Mouse (Mus musculus) midbrain, embryonic 15.5 days (tissue): ENCODE data around the gene Olfr918. TPM values are rescaled to one million over a fixed set of nuclear protein-coding genes. Genes with fewer than 3 reads are reported as not detected.

ENCODE experiments used
- ATAC-seq: fragments of 200-750 bp; cut with Nextera tagmentation; replicated peaks from 2 replicates; pipeline ENCODE4 v1.8.0; 2017; ENCODE audit warnings: moderate TSS enrichment
- H3K27ac ChIP-seq: fragments of 300-500 bp; sonication (generic); 2 replicates; pipeline ENCODE4 v1.5.1; 2015; ENCODE audit warnings: mild to moderate bottlenecking, inconsistent platforms
- H3K27me3 ChIP-seq: fragments of 300-500 bp; sonication (generic); replicated peaks from 2 replicates; pipeline ENCODE4 v1.6.1; 2015; ENCODE audit warnings: inconsistent platforms
- H3K36me3 ChIP-seq: fragments of 300-500 bp; sonication (generic); replicated peaks from 2 replicates; pipeline ENCODE4 v1.6.1; 2015; ENCODE audit warnings: inconsistent platforms
- H3K4me1 ChIP-seq: fragments of 300-500 bp; sonication (generic); 2 replicates; pipeline ENCODE4 v1.6.1; 2015; ENCODE audit warnings: inconsistent platforms
- H3K4me2 ChIP-seq: fragments of 300-500 bp; sonication (generic); 2 replicates; pipeline ENCODE4 v1.6.1; 2015; ENCODE audit warnings: inconsistent platforms, mild to moderate bottlenecking, moderate library complexity
- H3K4me3 ChIP-seq: fragments of 300-500 bp; sonication (generic); 2 replicates; pipeline ENCODE4 v1.5.1; 2015; ENCODE audit warnings: mild to moderate bottlenecking, inconsistent platforms
- H3K9ac ChIP-seq: fragments of 300-500 bp; sonication (generic); 2 replicates; pipeline ENCODE4 v1.6.1; 2015; ENCODE audit warnings: mild to moderate bottlenecking, inconsistent platforms
- H3K9me3 ChIP-seq: fragments of 300-500 bp; sonication (generic); 2 replicates; pipeline ENCODE4 v1.6.1; 2016; ENCODE audit warnings: inconsistent platforms
- WGBS: fragments of 180-500 bp; shearing (Covaris S2); methylation state at CpG from one replicate; pipeline ENCODE4 v1.1.7; 2015; ENCODE audit warnings: mixed read lengths; 5-methylcytosine and 5-hydroxymethylcytosine counted together
- polyA plus RNA-seq: library from polyadenylated mRNA; unstranded; fragments of >200 nt; fragmentation: Nextera tagmentation; extraction: Ambion mirVana; gene quantifications from 2 replicates; pipeline ENCODE4 v1.2.1, GENCODE M21; 2015

Gene Olfr918
- polyA plus RNA-seq = not detected in 2 replicates

- H3K9me3 ChIP-seq = no peaks in the 10 kb centered on the region
- no peaks in the 10 kb centered on the region for H3K27me3 ChIP-seq
- no peak within 1 kb of the TSS for H3K27ac ChIP-seq
- no peak for ATAC-seq
- H3K4me2 ChIP-seq = no peak within 1 kb of the TSS
- H3K9ac ChIP-seq = no peak within 1 kb of the TSS
- H3K4me1 ChIP-seq = no peaks in the 10 kb centered on the region
- H3K4me3 ChIP-seq = no peak within 1 kb of the TSS
- no peaks in the 10 kb centered on the region for H3K36me3 ChIP-seq
- 83% methylated on average over 2 of the region's 2 CpGs for WGBS
Observed at GRCm38 (mm10) chr9:38674501-38674900, at the start of gene Olfr918. TSS of gene Olfr918 (minus strand) at chr9:38674601.

GRCm38 (mm10) chr9:38724044-38724443 lies 49.6 kb upstream of the Olfr918 start:
- Histone ChIP-seq H3K36me3 (no peaks in the 10 kb centered on the region), H3K4me3 (no peak overlapping the region), H3K9ac (no peak overlapping the region), H3K4me1 (no peaks in the 10 kb centered on the region), H3K27ac (no peak overlapping the region), H3K27me3 (no peaks in the 10 kb centered on the region), H3K9me3 (no peaks in the 10 kb centered on the region), H3K4me2 (no peak overlapping the region)
- 97% methylated on average over 1 of the region's 1 CpGs for WGBS
- no peak for ATAC-seq

GRCm38 (mm10) chr9:38718927-38719441 lies 44.6 kb upstream of the Olfr918 start:
- H3K4me1 ChIP-seq = no peaks in the 10 kb centered on the region
- peak overlapping the region; percentile 40 for H3K4me2 ChIP-seq
- H3K36me3 ChIP-seq = no peaks in the 10 kb centered on the region
- H3K9ac ChIP-seq = no peak overlapping the region
- no peak for ATAC-seq
- H3K4me3 ChIP-seq = peak overlapping the region; percentile 35
- H3K9me3 ChIP-seq = no peaks in the 10 kb centered on the region
- no peaks in the 10 kb centered on the region for H3K27me3 ChIP-seq
- no peak overlapping the region for H3K27ac ChIP-seq
- 2% methylated on average over 3 of the region's 3 CpGs for WGBS

- Histone ChIP-seq H3K4me3 (peak within 1 kb of the TSS; percentile 35), H3K27me3 (no peaks in the 10 kb centered on the region), H3K4me2 (peak within 1 kb of the TSS; percentile 40), H3K9me3 (no peaks in the 10 kb centered on the region), H3K9ac (peak within 1 kb of the TSS; percentile 14; the same call in 1 of the 2 replicates), H3K36me3 (no peaks in the 10 kb centered on the region), H3K27ac (no peak within 1 kb of the TSS), H3K4me1 (no peaks in the 10 kb centered on the region)
- ATAC-seq = no peak
- 0% methylated on average over 4 of the region's 4 CpGs for WGBS
Observed at GRCm38 (mm10) chr9:38718102-38718501, 43.7 kb upstream of the Olfr918 start, which contains the start of gene Vwa5a. TSS of gene Vwa5a (plus strand) at chr9:38718268.

GRCm38 (mm10) chr9:38672887-38673286 lies 1.5 kb downstream of the Olfr918 start:
- Histone ChIP-seq H3K9ac (no peak overlapping the region), H3K4me2 (no peak overlapping the region), H3K4me3 (no peak overlapping the region), H3K27me3 (no peaks in the 10 kb centered on the region), H3K36me3 (no peaks in the 10 kb centered on the region), H3K9me3 (no peaks in the 10 kb centered on the region), H3K4me1 (no peaks in the 10 kb centered on the region), H3K27ac (no peak overlapping the region)
- no peak for ATAC-seq
- 74% methylated on average over 2 of the region's 2 CpGs for WGBS

- H3K9ac ChIP-seq = no peak within 1 kb of the TSS
- no peaks in the 10 kb centered on the region for H3K4me1 ChIP-seq
- no peak within 1 kb of the TSS for H3K4me3 ChIP-seq
- 94% methylated on average over 1 of the region's 1 CpGs for WGBS
- no peak within 1 kb of the TSS for H3K4me2 ChIP-seq
- H3K36me3 ChIP-seq = no peaks in the 10 kb centered on the region
- no peak for ATAC-seq
- H3K27me3 ChIP-seq = no peaks in the 10 kb centered on the region
- no peaks in the 10 kb centered on the region for H3K9me3 ChIP-seq
- H3K27ac ChIP-seq = no peak within 1 kb of the TSS
Observed at GRCm38 (mm10) chr9:38665742-38666141, 8.7 kb downstream of the Olfr918 start, which contains the start of gene Olfr917. TSS of gene Olfr917 (minus strand) at chr9:38665842.

GRCm38 (mm10) chr9:38659775-38660174 lies 14.6 kb downstream of the Olfr918 start, which contains the start of gene Olfr916:
TSS of gene Olfr916 (minus strand) at chr9:38659875.
- 71% methylated on average over 1 of the region's 1 CpGs for WGBS

GRCm38 (mm10) chr9:38632406-38632805 lies 42.0 kb downstream of the Olfr918 start:
- Histone ChIP-seq H3K4me3 (no peak overlapping the region), H3K4me2 (no peak overlapping the region), H3K27me3 (no peaks in the 10 kb centered on the region), H3K9me3 (peaks cover 3% of the 10 kb centered on the region; the same call in 1 of the 2 replicates), H3K27ac (no peak overlapping the region), H3K9ac (no peak overlapping the region), H3K36me3 (no peaks in the 10 kb centered on the region), H3K4me1 (no peaks in the 10 kb centered on the region)
- ATAC-seq = no peak
- whole genome bisulfite sequencing = 63% methylated on average over 4 of the region's 4 CpGs

More at GRCm38 (mm10) chr9:38659775-38660174, 14.6 kb downstream of the Olfr918 start, which contains the start of gene Olfr916:
- Histone ChIP-seq H3K9me3 (no peaks in the 10 kb centered on the region), H3K27ac (no peak within 1 kb of the TSS), H3K4me2 (no peak within 1 kb of the TSS), H3K27me3 (no peaks in the 10 kb centered on the region), H3K4me3 (no peak within 1 kb of the TSS), H3K9ac (no peak within 1 kb of the TSS), H3K4me1 (no peaks in the 10 kb centered on the region), H3K36me3 (no peaks in the 10 kb centered on the region)
- ATAC-seq = no peak

Other genes starting within 250 kb of the Olfr918 start
- not detected in 2 replicates for gene Olfr901, start 245.1 kb downstream of the Olfr918 start, polyA plus RNA-seq
- gene Olfr902, start 226.9 kb downstream of the Olfr918 start, polyA plus RNA-seq = not detected in 2 replicates
- gene Olfr904, start 211.5 kb downstream of the Olfr918 start, polyA plus RNA-seq = not detected in 2 replicates
- not detected in 2 replicates for gene Olfr905, start 203.5 kb downstream of the Olfr918 start, polyA plus RNA-seq
- not detected in 2 replicates for gene Olfr906, start 187.5 kb downstream of the Olfr918 start, polyA plus RNA-seq
- gene Olfr907, start 178.8 kb downstream of the Olfr918 start, polyA plus RNA-seq = not detected in 2 replicates
- not detected in 2 replicates for gene Olfr911-ps1, start 153.0 kb downstream of the Olfr918 start, polyA plus RNA-seq
- not detected in 2 replicates for gene Olfr910, start 136.8 kb downstream of the Olfr918 start, polyA plus RNA-seq
- gene Olfr912, start 94.4 kb downstream of the Olfr918 start, polyA plus RNA-seq = not detected in 2 replicates
- not detected in 2 replicates for gene Olfr913, start 81.8 kb downstream of the Olfr918 start, polyA plus RNA-seq
- gene Olfr914, start 69.5 kb downstream of the Olfr918 start, polyA plus RNA-seq = not detected in 2 replicates
- not detected in 2 replicates for gene Olfr916, start 14.7 kb downstream of the Olfr918 start, polyA plus RNA-seq
- gene Olfr917, start 8.8 kb downstream of the Olfr918 start, polyA plus RNA-seq = not detected in 2 replicates
- not detected in 2 replicates for gene Olfr919, start 29.1 kb upstream of the Olfr918 start, polyA plus RNA-seq
- gene Vwa5a, start 43.7 kb upstream of the Olfr918 start, polyA plus RNA-seq = 6.6 and 7.1 TPM in 2 replicates
- gene Olfr920, start 77.7 kb upstream of the Olfr918 start, polyA plus RNA-seq = not detected in 2 replicates
- not detected in 2 replicates for gene Olfr921, start 98.5 kb upstream of the Olfr918 start, polyA plus RNA-seq
- not detected in 2 replicates for gene Olfr922, start 140.0 kb upstream of the Olfr918 start, polyA plus RNA-seq
- not detected in 2 replicates for gene Olfr923, start 151.9 kb upstream of the Olfr918 start, polyA plus RNA-seq
- not detected in 2 replicates for gene Olfr924, start 169.8 kb upstream of the Olfr918 start, polyA plus RNA-seq
- gene Olfr26, start 180.5 kb upstream of the Olfr918 start, polyA plus RNA-seq = not detected in 2 replicates
- not detected in 2 replicates for gene Olfr926, start 202.5 kb upstream of the Olfr918 start, polyA plus RNA-seq